Comparison of ENCODE assay signal across 8 mouse cellular contexts in genomic region chr13:111797021-111797420, GRCm38 (mm10). TPM values are rescaled to one million over a fixed set of nuclear protein-coding genes. Genes with fewer than 3 reads are reported as not detected.
DNase-seq lines count a peak whose midpoint lies in the region; ATAC-seq and TF ChIP-seq lines count a peak whose summit lies in the region.

No protein-coding gene starts in this region.

- peaks cover 73% of the 10 kb centered on the region for H3K4me1 ChIP-seq in bone marrow macrophage, adult 2 months (ENCODE audit: control insufficient read depth, insufficient read depth, low read length)
- H3K4me1 ChIP-seq in liver, embryonic 13.5 days (replicated peaks): peaks cover 73% of the 10 kb centered on the region

- peak overlapping the region; percentile 58; the same call in 1 of the 2 replicates for H3K9ac ChIP-seq in liver, embryonic 13.5 days

- 6% methylated on average over 8 of the region's 8 CpGs for WGBS in liver, embryonic 13.5 days (ENCODE audit: insufficient replicate concordance)

- H3K4me2 ChIP-seq in liver, embryonic 13.5 days: peak overlapping the region; percentile 57

- peak overlapping the region; percentile 88 for H3K27ac ChIP-seq in bone marrow macrophage, adult 2 months (ENCODE audit: insufficient read depth, low read depth, low read length)
- H3K27ac ChIP-seq in liver, embryonic 13.5 days: peak overlapping the region; percentile 79

- DNase-seq in frontal cortex, postnatal 14 days (ENCODE audit: low spot score in 2 of 2): no peak
- peak; percentile 67 for DNase-seq in gastrocnemius, postnatal 10 days
- DNase-seq in induced T-regulatory cell, adult 2 months (ENCODE audit: low read depth): peak; percentile 94
- peak; percentile 72 for DNase-seq in liver, embryonic 13.5 days
- DNase-seq in naive thymus-derived CD4-positive, alpha-beta T cell, adult 2 months (ENCODE audit: low read depth): peak; percentile 86
- peak; percentile 55 to 59 for DNase-seq in thymus, postnatal 10 days (ENCODE audit: low spot score in 2 of 2)

- no peak for TF ChIP-seq CTCF in bone marrow macrophage, adult 2 months (IDR thresholded peaks at IDR 0.05; ENCODE audit: low read depth, low read length)

- peaks cover 13% of the 10 kb centered on the region for H3K36me3 ChIP-seq in liver, embryonic 13.5 days

- H3K4me3 ChIP-seq in bone marrow macrophage, adult 2 months (ENCODE audit: insufficient read depth, low read length): peak overlapping the region; percentile 47
- peak overlapping the region; percentile 25 for H3K4me3 ChIP-seq in liver, embryonic 13.5 days (replicated peaks)

- H3K27me3 ChIP-seq in liver, embryonic 13.5 days: no peaks in the 10 kb centered on the region

- peak; percentile 74 for ATAC-seq in frontal cortex, adult (ENCODE audit: low TSS enrichment)
- peak; percentile 90 for ATAC-seq in liver, embryonic 13.5 days (ENCODE audit: low read depth)

- no peaks in the 10 kb centered on the region for H3K9me3 ChIP-seq in liver, embryonic 13.5 days (replicated peaks)

- no peak for TF ChIP-seq POLR2A in bone marrow macrophage, adult 2 months (IDR thresholded peaks at IDR 0.05; ENCODE audit: borderline replicate concordance, low read depth, low read length)

RNA-seq across cellular contexts. Expression of gene Map3k1, which starts 11.8 kb away (rescaled TPM):
- polyA plus RNA-seq in bone marrow macrophage, adult 2 months (2012; ENCODE audit: insufficient read depth, insufficient read length, missing spikeins): 58.7 and 61.5 TPM in 2 replicates
- total RNA-seq in gastrocnemius, postnatal 10 days (2021): 10 to 100 TPM; 19.0 to 24.4 TPM
- 11.1 and 14.5 TPM in 2 replicates for polyA plus RNA-seq in liver, embryonic 13.5 days (2015; fragmentation: Nextera tagmentation; extraction: Ambion mirVana)

Comparison
In these comparisons a context has a peak if more than half of its experiments do, and no peak if none do; other contexts are left out.
1. DNase-seq: peak in gastrocnemius, postnatal 10 days (single experiment), induced T-regulatory cell, adult 2 months (single experiment), liver, embryonic 13.5 days (single experiment), naive thymus-derived CD4-positive, alpha-beta T cell, adult 2 months (single experiment) and thymus, postnatal 10 days (2 of 2); none in frontal cortex, postnatal 14 days (0 of 2).